Mouse (Mus musculus): Measurements from ENCODE around the gene Nckap5. TPM values are rescaled to one million over a fixed set of nuclear protein-coding genes. Genes with fewer than 3 reads are reported as not detected.
A peak's percentile ranks its signal among the peaks of the same experiment; 100 is the strongest.
"Not testable (repeated sequence)": the region's sequence is repeated elsewhere in the genome, so short reads cannot be mapped to it uniquely, and the experiment has no call there.

Gene Nckap5
- polyA plus RNA-seq, 1 experiment from 2014 or later, result 11.5 TPM

- Histone ChIP-seq H3K4me1 (no peaks in the 10 kb centered on the region), H3K9me3 (replicated peaks) (no peaks in the 10 kb centered on the region), H3K9ac (replicated peaks) (no peak overlapping the region), H3K36me3 (no peaks in the 10 kb centered on the region), H3K4me2 (no peak overlapping the region), H3K27ac (replicated peaks) (no peak overlapping the region), H3K27me3 (replicated peaks) (no peaks in the 10 kb centered on the region), H3K4me3 (replicated peaks) (no peak overlapping the region)
- 94% methylated on average over 2 of the region's 2 CpGs for WGBS
- no peak for ATAC-seq (ENCODE audit: low FRiP score)
Observed at GRCm38 (mm10) chr1:126132316-126132715, 698.3 kb downstream of the Nckap5 start.

- ATAC-seq (ENCODE audit: low FRiP score), result no peak
- Histone ChIP-seq H3K4me2 (no peak overlapping the region), H3K36me3 (no peaks in the 10 kb centered on the region), H3K27me3 (replicated peaks) (no peaks in the 10 kb centered on the region), H3K4me3 (replicated peaks) (no peak overlapping the region), H3K9me3 (replicated peaks) (no peaks in the 10 kb centered on the region), H3K9ac (replicated peaks) (no peak overlapping the region), H3K27ac (replicated peaks) (no peak overlapping the region), H3K4me1 (no peaks in the 10 kb centered on the region)
- WGBS, result 19% methylated on average over 1 of the region's 1 CpGs
Observed at GRCm38 (mm10) chr1:126129129-126129528, 701.5 kb downstream of the Nckap5 start.

GRCm38 (mm10) chr1:126123111-126123510 is 707.5 kb downstream of the Nckap5 start:
- no peak for ATAC-seq (ENCODE audit: low FRiP score)
- Histone ChIP-seq H3K4me2 (no peak overlapping the region), H3K9ac (replicated peaks) (no peak overlapping the region), H3K27ac (replicated peaks) (no peak overlapping the region), H3K9me3 (replicated peaks) (no peaks in the 10 kb centered on the region), H3K27me3 (replicated peaks) (no peaks in the 10 kb centered on the region), H3K4me1 (peaks cover 10% of the 10 kb centered on the region), H3K36me3 (no peaks in the 10 kb centered on the region), H3K4me3 (replicated peaks) (no peak overlapping the region)
- 80% methylated on average over 5 of the region's 5 CpGs for WGBS

- H3K4me3 ChIP-seq (replicated peaks), result no peak overlapping the region
- H3K27ac ChIP-seq (replicated peaks), result peak overlapping the region; percentile 37; the same call in 1 of the 2 replicates
- peak overlapping the region; percentile 3; the same call in 1 of the 2 replicates for H3K4me2 ChIP-seq
- no peak overlapping the region for H3K9ac ChIP-seq (replicated peaks)
- peak; percentile 56; the same call in 1 of the 2 replicates for ATAC-seq (ENCODE audit: low FRiP score)
- no peaks in the 10 kb centered on the region for H3K27me3 ChIP-seq (replicated peaks)
- H3K9me3 ChIP-seq (replicated peaks), result no peaks in the 10 kb centered on the region
- 25% methylated on average over 8 of the region's 8 CpGs for WGBS
- H3K36me3 ChIP-seq, result no peaks in the 10 kb centered on the region
- H3K4me1 ChIP-seq, result peaks cover 17% of the 10 kb centered on the region
Observed at GRCm38 (mm10) chr1:126120506-126120905, 710.1 kb downstream of the Nckap5 start.

- H3K27me3 ChIP-seq (replicated peaks), result no peaks in the 10 kb centered on the region
- peaks cover 15% of the 10 kb centered on the region for H3K4me1 ChIP-seq
- ATAC-seq (ENCODE audit: low FRiP score), result no peak
- H3K9ac ChIP-seq (replicated peaks), result no peak overlapping the region
- no peaks in the 10 kb centered on the region for H3K36me3 ChIP-seq
- H3K27ac ChIP-seq (replicated peaks), result no peak overlapping the region
- no peak overlapping the region for H3K4me3 ChIP-seq (replicated peaks)
- H3K4me2 ChIP-seq, result no peak overlapping the region
- no peaks in the 10 kb centered on the region for H3K9me3 ChIP-seq (replicated peaks)
- WGBS, result 81% methylated on average over 3 of the region's 3 CpGs
Observed at GRCm38 (mm10) chr1:126116034-126116433, 714.6 kb downstream of the Nckap5 start.

- no peak overlapping the region for H3K4me3 ChIP-seq (replicated peaks)
- H3K4me2 ChIP-seq, result no peak overlapping the region
- WGBS, result 21% methylated on average over 3 of the region's 3 CpGs
- no peak overlapping the region for H3K9ac ChIP-seq (replicated peaks)
- H3K4me1 ChIP-seq, result no peaks in the 10 kb centered on the region
- no peaks in the 10 kb centered on the region for H3K27me3 ChIP-seq (replicated peaks)
- no peaks in the 10 kb centered on the region for H3K36me3 ChIP-seq
- H3K9me3 ChIP-seq (replicated peaks), result no peaks in the 10 kb centered on the region
- ATAC-seq (ENCODE audit: low FRiP score), result no peak
- H3K27ac ChIP-seq (replicated peaks), result no peak overlapping the region
Observed at GRCm38 (mm10) chr1:126105673-126106256, 724.8 kb downstream of the Nckap5 start.

DNA sequence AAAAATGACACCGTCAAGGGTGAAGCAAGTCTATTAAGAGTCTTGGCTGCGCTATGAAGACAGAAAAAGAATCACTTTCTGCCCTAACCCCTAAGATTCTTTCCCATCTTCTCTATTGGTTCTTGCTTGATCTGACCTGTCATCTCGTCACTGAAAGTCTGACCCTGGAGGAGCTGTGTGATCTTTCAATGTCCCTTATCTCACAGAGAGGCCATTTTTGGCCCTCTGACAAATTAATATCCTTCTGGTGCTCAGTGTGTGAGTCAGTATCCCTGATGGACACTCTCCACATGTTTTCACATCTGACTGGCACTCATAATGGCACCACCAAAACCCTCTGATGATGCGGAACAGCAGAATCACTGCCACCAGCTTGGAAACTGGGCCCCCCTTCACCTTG is 736.3 kb downstream of the Nckap5 start:
- no peak for ATAC-seq (ENCODE audit: low FRiP score)
- Histone ChIP-seq H3K36me3 (no peaks in the 10 kb centered on the region), H3K27ac (replicated peaks) (no peak overlapping the region), H3K4me2 (no peak overlapping the region), H3K9me3 (replicated peaks) (no peaks in the 10 kb centered on the region), H3K9ac (replicated peaks) (no peak overlapping the region), H3K4me3 (replicated peaks) (no peak overlapping the region), H3K27me3 (replicated peaks) (no peaks in the 10 kb centered on the region), H3K4me1 (no peaks in the 10 kb centered on the region)
- WGBS, result 94% methylated on average over 4 of the region's 4 CpGs

DNA sequence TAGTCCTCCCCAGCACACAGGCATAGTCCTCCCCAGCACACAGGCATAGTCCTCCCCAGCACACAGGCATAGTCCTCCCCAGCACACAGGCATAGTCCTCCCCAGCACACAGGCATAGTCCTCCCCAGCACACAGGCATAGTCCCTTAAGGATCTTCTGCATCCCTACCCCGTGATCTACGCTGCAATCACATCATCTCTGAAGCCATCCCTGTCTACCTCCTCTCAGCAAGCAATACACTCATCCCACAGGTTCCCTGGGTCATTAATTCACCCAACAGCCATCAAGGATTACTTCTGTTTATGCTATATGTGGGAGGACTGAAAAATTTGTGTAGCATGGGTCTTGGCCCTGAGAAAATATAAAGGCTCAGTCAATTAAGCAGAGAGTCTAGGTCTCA is 738.6 kb downstream of the Nckap5 start:
- ATAC-seq (ENCODE audit: low FRiP score); H3K27me3 ChIP-seq (replicated peaks); H3K27ac ChIP-seq (replicated peaks); H3K4me3 ChIP-seq (replicated peaks); H3K9me3 ChIP-seq (replicated peaks); H3K4me1 ChIP-seq; H3K36me3 ChIP-seq; H3K9ac ChIP-seq (replicated peaks); H3K4me2 ChIP-seq: not testable (repeated sequence)
- WGBS, result 85% methylated on average over 2 of the region's 2 CpGs

DNA sequence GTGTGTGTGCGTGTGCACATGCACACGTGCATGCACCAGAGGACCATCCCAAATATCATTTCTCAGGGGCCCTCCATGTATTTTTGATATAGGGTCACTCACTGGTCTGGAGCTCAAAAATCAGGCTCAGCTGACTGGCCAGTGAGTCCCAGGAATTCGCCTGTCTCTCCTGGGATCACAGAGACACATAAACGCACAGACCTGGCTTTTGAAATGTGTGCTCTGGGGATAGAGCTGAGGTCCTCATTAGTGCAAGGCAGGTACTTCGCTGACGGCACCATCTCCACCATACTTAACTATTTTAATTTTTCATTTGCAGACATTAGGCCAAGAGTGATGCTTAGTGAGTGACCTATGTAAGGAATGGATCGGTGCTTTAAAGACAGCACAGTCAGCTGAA is 743.4 kb downstream of the Nckap5 start:
- H3K27ac ChIP-seq (replicated peaks), result no peak overlapping the region
- H3K9me3 ChIP-seq (replicated peaks), result no peaks in the 10 kb centered on the region
- H3K4me2 ChIP-seq, result no peak overlapping the region
- no peaks in the 10 kb centered on the region for H3K36me3 ChIP-seq
- H3K4me1 ChIP-seq, result peaks cover 6% of the 10 kb centered on the region
- ATAC-seq (ENCODE audit: low FRiP score), result no peak
- 89% methylated on average over 7 of the region's 7 CpGs for WGBS
- no peak overlapping the region for H3K4me3 ChIP-seq (replicated peaks)
- no peaks in the 10 kb centered on the region for H3K27me3 ChIP-seq (replicated peaks)
- no peak overlapping the region for H3K9ac ChIP-seq (replicated peaks)

GRCm38 (mm10) chr1:126076312-126076711 is 754.3 kb downstream of the Nckap5 start:
- no peak overlapping the region for H3K4me3 ChIP-seq (replicated peaks)
- ATAC-seq (ENCODE audit: low FRiP score), result no peak
- H3K27me3 ChIP-seq (replicated peaks), result no peaks in the 10 kb centered on the region
- no peaks in the 10 kb centered on the region for H3K9me3 ChIP-seq (replicated peaks)
- no peaks in the 10 kb centered on the region for H3K36me3 ChIP-seq
- no peaks in the 10 kb centered on the region for H3K4me1 ChIP-seq
- 21% methylated on average over 4 of the region's 4 CpGs for WGBS
- H3K4me2 ChIP-seq, result no peak overlapping the region
- no peak overlapping the region for H3K27ac ChIP-seq (replicated peaks)
- H3K9ac ChIP-seq (replicated peaks), result no peak overlapping the region

GRCm38 (mm10) chr1:126070861-126071260 is 759.7 kb downstream of the Nckap5 start:
- no peak overlapping the region for H3K4me3 ChIP-seq (replicated peaks)

GRCm38 (mm10) chr1:126051491-126051890 is 779.1 kb downstream of the Nckap5 start:
- H3K4me2 ChIP-seq, result no peak overlapping the region
- 0 out of 2 replicates have a peak, but pooled peaks cover 4% of the 10 kb centered on the region for H3K4me1 ChIP-seq
- no peaks in the 10 kb centered on the region for H3K36me3 ChIP-seq
- no peak overlapping the region for H3K27ac ChIP-seq (replicated peaks)
- 66% methylated on average over 3 of the region's 3 CpGs for WGBS
- H3K9ac ChIP-seq (replicated peaks), result no peak overlapping the region
- H3K27me3 ChIP-seq (replicated peaks), result no peaks in the 10 kb centered on the region
- ATAC-seq (ENCODE audit: low FRiP score), result no peak
- no peaks in the 10 kb centered on the region for H3K9me3 ChIP-seq (replicated peaks)
- no peak overlapping the region for H3K4me3 ChIP-seq (replicated peaks)

More at GRCm38 (mm10) chr1:126070861-126071260, 759.7 kb downstream of the Nckap5 start:
- ATAC-seq (ENCODE audit: low FRiP score), result no peak
- Histone ChIP-seq H3K4me1 (no peaks in the 10 kb centered on the region), H3K36me3 (no peaks in the 10 kb centered on the region), H3K27ac (replicated peaks) (no peak overlapping the region), H3K9ac (replicated peaks) (no peak overlapping the region), H3K4me2 (no peak overlapping the region), H3K9me3 (replicated peaks) (no peaks in the 10 kb centered on the region), H3K27me3 (replicated peaks) (no peaks in the 10 kb centered on the region)
- WGBS, result 37% methylated on average over 2 of the region's 2 CpGs

Data from neural tube, embryonic 15.5 days (tissue).